Mouse (Mus musculus) B cell, adult 2 months (primary cell): ENCODE results near the gene P3h1.

Source experiments
- DNase-seq, 2 experiments: peaks; one replicate each; pipeline ENCODE4 v3.0.0; 2022

Gene P3h1

GRCm38 (mm10) chr4:119239181-119239682 lies 6.5 kb downstream of the P3h1 start:
- DNase-seq, result peak; percentile 60 to 62

GRCm38 (mm10) chr4:119241664-119242063 lies 8.9 kb downstream of the P3h1 start:
- peak; percentile 28 to 33 for DNase-seq

GRCm38 (mm10) chr4:119242571-119242970 lies 9.9 kb downstream of the P3h1 start:
- no peak for DNase-seq

GRCm38 (mm10) chr4:119244468-119245240 lies 11.9 kb downstream of the P3h1 start:
- no peak for DNase-seq

- no peak for DNase-seq
Measured at GRCm38 (mm10) chr4:119245556-119245955, 12.8 kb downstream of the P3h1 start.

GRCm38 (mm10) chr4:119245961-119246360 lies 13.2 kb downstream of the P3h1 start:
- DNase-seq, result no peak

- DNase-seq, result no peak
Measured at GRCm38 (mm10) chr4:119246688-119247225, 14.0 kb downstream of the P3h1 start.

- DNase-seq, result peak; percentile 80
Measured at GRCm38 (mm10) chr4:119247462-119248235, 14.9 kb downstream of the P3h1 start.

- DNase-seq, result no peak
Measured at GRCm38 (mm10) chr4:119248407-119248965, 15.8 kb downstream of the P3h1 start.

GRCm38 (mm10) chr4:119252025-119252808 lies 19.5 kb downstream of the P3h1 start:
- DNase-seq, result no peak

- DNase-seq, result no peak
Measured at GRCm38 (mm10) chr4:119254012-119254618, 21.4 kb downstream of the P3h1 start.

DNA sequence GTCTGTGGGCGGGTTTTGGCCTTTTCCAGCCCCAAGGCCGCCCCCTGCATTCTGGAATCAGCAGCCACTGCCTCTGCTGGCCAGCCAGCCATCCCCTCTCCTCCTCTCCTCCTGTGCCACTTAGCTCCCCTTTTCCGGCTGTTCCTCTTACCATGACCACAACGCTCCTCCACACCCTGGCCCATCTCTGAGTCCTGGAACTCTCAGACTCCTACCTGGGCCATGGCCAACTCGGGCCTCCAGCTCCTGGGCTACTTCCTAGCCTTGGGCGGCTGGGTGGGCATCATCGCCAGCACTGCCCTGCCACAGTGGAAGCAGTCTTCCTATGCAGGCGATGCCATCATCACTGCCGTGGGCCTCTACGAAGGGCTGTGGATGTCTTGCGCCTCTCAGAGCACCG lies 22.6 kb downstream of the P3h1 start, which contains the start of gene Cldn19:
Gene Cldn19, plus strand, starts transcription at position 64 of the 400 bp plus-strand sequence.
- DNase-seq, result no peak

DNA sequence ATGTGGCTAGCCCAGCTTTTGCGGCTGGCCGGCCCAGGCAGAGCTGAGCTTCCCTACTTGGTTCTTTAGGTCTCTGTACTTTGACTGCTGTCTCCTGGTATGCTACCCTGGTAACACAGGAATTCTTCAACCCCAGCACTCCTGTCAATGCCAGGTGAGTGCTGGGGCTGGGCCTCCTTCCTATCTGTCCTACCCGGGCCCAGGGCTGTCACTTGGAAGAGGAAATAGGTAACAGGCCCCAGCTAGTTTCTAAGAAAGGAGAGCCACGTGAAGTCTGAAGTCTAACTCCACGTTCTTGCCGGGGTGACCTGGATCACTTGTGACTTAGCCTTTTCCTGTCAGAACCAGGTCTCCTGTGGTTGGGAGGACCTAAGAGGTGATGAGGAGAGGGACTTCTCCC lies 24.4 kb downstream of the P3h1 start:
- DNase-seq, result no peak

DNA sequence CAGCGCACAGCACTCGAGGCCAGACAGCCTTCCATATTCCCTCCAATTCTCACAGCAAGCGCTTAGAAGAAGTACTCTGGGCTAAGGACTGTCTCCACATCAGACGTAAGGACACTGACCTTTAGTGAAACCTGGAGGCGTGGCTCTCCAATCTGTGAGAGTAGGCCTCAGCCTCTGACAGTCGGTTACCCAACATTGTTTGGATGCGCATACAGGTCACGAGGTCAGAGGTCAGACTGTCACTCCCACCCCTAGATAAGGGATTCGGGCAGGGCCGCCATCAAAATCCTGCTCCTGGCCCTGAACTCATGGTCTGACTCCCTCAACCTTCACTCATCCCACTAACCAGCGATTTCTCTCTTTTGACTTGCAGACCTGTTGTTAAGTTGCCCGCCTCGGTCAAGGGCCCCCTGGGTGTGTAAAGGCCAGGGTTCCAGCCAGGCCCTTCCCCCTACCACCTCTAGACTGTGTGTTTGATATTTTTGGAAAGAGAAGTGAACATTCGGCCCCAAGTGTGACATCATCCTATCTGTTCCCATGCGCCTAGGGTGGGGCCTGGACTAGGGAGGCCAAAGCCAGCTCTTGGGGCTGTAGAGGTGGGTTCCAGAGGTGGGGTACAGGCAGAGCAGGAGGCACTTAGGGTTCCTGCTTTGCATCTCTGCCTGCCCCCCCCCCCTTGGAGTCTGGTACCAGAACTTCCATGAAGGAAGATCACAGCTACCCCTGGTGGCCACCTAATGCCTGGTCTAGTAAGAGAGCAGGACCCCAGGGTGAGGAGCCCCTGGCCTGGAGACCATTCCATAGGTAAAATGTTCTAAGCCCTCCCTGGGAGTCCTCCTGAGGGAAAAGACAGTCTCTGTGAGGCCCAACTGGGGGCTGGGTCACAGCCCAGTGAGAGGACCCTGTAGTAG lies 26.9 kb downstream of the P3h1 start:
- DNase-seq, result no peak

- no peak for DNase-seq
Measured at GRCm38 (mm10) chr4:119261087-119261713, 28.5 kb downstream of the P3h1 start.

GRCm38 (mm10) chr4:119262483-119262882 lies 29.8 kb downstream of the P3h1 start:
- no peak for DNase-seq

DNA sequence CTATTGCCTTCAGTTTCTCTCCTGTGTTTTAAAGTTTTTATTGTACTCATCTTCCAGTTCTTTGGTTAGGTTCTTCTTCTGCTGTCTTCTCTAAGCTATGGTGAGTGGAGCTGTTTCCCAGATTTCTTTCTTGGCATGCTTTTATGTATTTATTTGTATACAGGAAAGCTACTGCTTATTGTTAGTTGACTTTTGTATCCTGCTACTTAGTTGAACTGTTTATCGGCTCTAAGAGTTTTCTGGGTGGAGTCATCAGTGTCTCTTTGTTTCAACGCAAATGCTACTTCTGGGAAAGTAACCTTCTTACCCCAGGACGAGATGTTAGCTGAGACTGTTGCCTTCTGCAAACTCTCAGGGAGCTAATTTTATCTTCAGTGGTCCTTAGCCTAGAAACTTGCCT lies 30.7 kb downstream of the P3h1 start:
- DNase-seq, result no peak

GRCm38 (mm10) chr4:119266606-119267005 lies 33.9 kb downstream of the P3h1 start:
- no peak for DNase-seq

- no peak for DNase-seq
Measured at GRCm38 (mm10) chr4:119274627-119275026, 41.9 kb downstream of the P3h1 start.

DNA sequence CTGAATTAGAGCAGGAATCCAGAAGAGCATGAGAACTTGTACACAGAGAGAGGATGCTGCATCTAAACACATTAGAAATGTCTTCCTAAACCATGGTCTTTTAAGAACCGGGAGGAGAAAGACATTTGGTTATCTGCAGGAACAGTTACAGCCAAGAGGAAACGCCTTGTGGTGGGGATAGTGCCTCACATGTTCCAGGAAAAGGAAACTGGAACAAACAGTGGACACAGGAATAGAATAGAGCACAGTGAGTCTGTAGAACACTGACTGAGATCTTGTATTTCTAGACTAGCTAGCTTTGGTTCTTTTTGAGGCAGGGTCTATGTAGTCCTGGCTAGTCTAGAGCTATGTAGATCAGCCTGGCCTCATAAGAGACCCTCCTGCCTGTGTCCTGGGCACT lies 42.5 kb downstream of the P3h1 start:
- no peak for DNase-seq
